Mouse (Mus musculus) liver, postnatal 0 days (tissue): ENCODE measurements around the gene Lancl1.

Source experiments
- CTCF ChIP-seq: sonication (generic); IDR thresholded peaks from 2 replicates; pipeline ENCODE4 v1.5.1; 2016; ENCODE audit warnings: antibody characterized with exemption, low read depth
- EP300 ChIP-seq: IDR thresholded peaks from 2 replicates; pipeline ENCODE4 v1.6.1; 2016; ENCODE audit warnings: antibody characterized with exemption, low read depth, mild to moderate bottlenecking

GRCm38 (mm10) chr1:66998601-66999000 lies 40.1 kb downstream of the Lancl1 start:
- no peak for TF ChIP-seq CTCF
- TF ChIP-seq EP300, result no peak
